Mouse (Mus musculus): Measurements from ENCODE around the gene Dvl3.

- TF ChIP-seq CTCF (IDR thresholded peaks at IDR 0.05; ENCODE audit: insufficient read depth, low read depth, low read length) = no peak
- TF ChIP-seq POLR2A (IDR thresholded peaks at IDR 0.05; ENCODE audit: insufficient read depth, low read depth, low read length) = no peak
Observed at GRCm38 (mm10) chr16:20547423-20547822, 30.6 kb downstream of the Dvl3 start.
